Mouse (Mus musculus) splenic B cell, adult 2 months (primary cell): ENCODE measurements around the gene Tas1r2.
A peak's percentile ranks its signal among the peaks of the same experiment; 100 is the strongest.

Experiments used
- DNase-seq: peaks from one replicate; pipeline ENCODE4 v3.0.0-alpha.2; 2011; ENCODE audit warnings: low read depth, low spot score
- H3K27me3 ChIP-seq: 2 replicates; pipeline ENCODE4 v1.6.1; 2012; ENCODE audit warnings: mild to moderate bottlenecking, low read length, moderate library complexity, mixed read lengths; ENCODE audit not compliant: control insufficient read depth, poor library complexity, insufficient read depth, severe bottlenecking
- H3K36me3 ChIP-seq: 2 replicates; pipeline ENCODE4 v1.6.1; 2012; ENCODE audit warnings: mild to moderate bottlenecking, low read length, moderate library complexity, mixed read lengths; ENCODE audit not compliant: control insufficient read depth, poor library complexity, insufficient read depth, severe bottlenecking

Tas1r2 gene

DNA sequence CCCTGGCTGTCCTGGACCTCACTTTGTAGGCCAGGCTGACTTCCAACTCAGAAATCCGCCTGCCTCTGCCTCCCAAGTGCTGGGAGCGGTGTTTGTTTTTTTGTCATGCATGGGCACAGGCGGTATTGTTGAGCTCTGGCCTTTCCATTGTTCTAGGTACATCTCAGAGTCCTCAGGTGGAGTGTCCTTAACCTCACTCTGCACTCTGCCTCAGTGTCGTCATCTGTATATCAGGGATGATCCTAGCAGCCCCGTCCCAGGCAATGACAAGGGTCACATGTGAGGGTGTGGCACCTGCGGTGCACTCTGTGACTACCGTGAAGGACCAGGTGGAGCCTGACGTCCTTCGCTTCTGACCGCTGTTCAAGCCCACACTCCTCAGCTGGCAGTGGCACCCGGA is 26.0 kb upstream of the Tas1r2 start:
- no peaks in the 10 kb centered on the region for H3K27me3 ChIP-seq
- no peak for DNase-seq
- H3K36me3 ChIP-seq: peaks cover 1% of the 10 kb centered on the region; the same call in 1 of the 2 replicates

DNA sequence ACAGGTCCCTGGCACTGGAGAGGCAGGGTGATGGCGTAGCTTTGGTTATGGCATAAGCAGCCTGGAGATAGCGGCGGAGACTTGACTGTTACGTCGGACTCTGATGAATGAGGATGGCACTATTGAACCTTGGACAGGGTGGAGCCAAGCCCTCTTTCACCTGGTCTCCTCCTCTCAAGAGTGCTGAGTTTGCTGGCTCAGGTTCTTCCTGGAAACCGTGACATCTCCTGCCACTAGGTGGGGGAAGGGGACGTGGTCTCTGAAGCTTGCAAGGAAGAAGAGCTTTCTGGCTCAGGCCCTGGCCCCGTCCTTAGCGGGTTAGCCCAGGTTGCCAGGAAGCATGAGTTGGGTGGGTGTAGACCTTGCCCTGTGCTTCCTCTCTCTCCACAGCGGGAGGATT is 23.2 kb upstream of the Tas1r2 start:
- no peak for DNase-seq
- Histone ChIP-seq H3K27me3 (no peaks in the 10 kb centered on the region), H3K36me3 (peaks cover 1% of the 10 kb centered on the region; the same call in 1 of the 2 replicates)

DNA sequence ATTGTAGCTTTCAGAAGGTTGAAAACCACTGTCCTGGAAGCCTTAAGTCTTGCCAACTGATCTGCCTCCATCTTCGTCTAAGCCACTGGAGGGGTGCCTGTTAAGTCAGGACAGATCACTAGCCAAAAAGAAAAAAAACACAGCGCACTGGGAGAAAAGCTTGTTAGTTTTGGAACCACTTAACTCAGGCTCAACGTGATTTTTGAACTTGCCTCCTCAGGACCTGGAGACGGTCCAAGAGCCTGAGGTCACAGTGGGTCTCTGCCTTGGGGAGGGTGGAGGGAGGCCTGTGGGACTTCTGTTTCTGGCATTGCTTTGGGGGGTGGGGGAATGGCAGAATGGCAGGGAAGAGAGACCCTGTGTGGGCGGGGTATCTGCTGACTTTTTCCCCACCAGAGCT is 22.2 kb upstream of the Tas1r2 start:
- Histone ChIP-seq H3K27me3 (no peaks in the 10 kb centered on the region), H3K36me3 (peaks cover 1% of the 10 kb centered on the region; the same call in 1 of the 2 replicates)
- no peak for DNase-seq

DNA sequence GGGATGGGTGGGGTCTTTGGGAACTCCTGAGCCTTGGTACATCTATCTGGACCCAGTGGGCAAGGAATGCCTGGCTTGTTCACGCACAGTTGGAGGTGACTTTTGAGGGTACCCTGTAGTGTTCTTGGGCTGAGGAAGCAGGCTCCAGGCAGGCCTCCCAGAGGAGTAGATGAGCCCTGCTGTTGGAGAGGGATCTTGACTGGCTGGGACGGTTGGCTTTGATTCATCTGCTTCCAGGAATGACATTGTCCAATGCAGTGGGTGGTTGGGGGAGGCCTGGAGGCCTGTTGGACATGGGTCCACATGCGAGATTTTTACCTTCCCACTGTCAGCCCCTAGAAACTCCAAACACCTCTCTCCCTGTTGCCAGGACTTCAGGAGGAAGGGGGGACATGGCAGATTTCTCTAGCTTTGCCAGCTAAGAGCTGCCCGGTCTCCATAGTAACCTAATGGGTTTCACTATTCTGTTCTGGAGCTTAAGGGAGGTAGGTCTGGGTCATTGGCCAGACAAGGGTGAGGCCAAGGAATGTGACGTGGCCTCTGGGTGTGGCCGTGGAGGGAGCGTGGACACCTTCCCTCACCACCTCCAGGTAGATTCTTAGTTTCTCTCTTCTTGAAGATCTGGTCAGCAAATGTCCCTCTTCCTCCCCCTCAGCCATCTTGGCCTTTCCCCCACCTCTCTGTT is 21.6 kb upstream of the Tas1r2 start:
- Histone ChIP-seq H3K27me3 (no peaks in the 10 kb centered on the region), H3K36me3 (peaks cover 1% of the 10 kb centered on the region; the same call in 1 of the 2 replicates)
- no peak for DNase-seq

DNA sequence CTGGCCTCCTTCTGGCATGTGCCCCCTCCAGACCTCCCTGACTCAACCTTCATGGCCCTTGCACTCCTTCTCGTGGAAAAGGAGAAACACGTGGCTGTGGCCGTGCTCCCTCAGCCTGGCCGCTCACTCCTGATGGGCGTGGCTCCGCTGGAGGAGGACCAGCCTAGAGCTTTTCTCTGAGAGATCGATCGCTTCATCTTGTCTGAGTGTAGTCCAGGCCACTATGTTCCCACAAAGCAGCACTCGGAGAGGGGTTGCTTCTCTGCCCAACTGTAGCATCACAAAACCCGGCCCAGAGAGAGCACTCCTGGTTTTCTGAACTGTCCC is 21.1 kb upstream of the Tas1r2 start:
- peaks cover 1% of the 10 kb centered on the region; the same call in 1 of the 2 replicates for H3K36me3 ChIP-seq
- DNase-seq: no peak
- H3K27me3 ChIP-seq: no peaks in the 10 kb centered on the region

DNA sequence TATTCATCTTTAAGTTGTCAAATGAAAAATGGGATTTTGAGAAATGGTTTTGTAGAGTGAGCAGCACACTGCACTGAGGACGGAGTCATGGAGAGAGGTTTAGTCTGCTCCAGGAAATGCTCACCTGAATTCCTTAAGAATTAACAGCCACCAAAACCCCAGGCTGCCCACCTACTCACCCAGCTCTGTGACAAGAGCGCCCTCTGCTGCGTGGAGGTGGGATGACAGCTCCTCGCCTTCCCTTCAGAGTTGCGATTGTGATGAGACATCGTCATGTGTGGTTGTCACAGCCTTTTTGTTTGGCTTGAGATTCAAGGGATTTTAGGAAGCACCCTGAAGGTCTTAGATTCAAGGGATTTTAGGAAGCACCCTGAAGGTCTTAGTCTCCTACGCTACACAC is 17.0 kb upstream of the Tas1r2 start:
- Histone ChIP-seq H3K27me3 (no peaks in the 10 kb centered on the region), H3K36me3 (no peaks in the 10 kb centered on the region)
- peak; percentile 74 for DNase-seq

DNA sequence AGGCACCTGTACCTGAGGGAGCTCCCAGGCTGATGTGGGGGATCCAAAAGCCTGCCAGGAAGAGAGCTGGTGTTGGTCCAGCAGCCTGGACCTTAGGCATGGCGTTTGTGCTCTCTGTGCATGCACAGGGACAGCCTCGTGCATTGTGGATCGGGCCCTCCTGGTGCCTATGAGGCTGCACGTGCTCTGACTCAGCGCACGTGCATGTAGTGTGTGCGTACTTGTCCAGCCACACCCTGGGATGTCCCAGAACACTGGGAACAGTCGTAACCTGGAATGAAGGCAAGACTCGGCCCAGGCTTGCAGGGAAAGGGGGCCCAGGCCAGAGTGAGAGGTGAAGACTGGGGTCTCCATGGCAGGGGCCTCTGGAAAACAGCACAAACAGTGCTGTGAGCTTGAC is 15.5 kb upstream of the Tas1r2 start:
- DNase-seq: no peak
- Histone ChIP-seq H3K27me3 (no peaks in the 10 kb centered on the region), H3K36me3 (no peaks in the 10 kb centered on the region)

DNA sequence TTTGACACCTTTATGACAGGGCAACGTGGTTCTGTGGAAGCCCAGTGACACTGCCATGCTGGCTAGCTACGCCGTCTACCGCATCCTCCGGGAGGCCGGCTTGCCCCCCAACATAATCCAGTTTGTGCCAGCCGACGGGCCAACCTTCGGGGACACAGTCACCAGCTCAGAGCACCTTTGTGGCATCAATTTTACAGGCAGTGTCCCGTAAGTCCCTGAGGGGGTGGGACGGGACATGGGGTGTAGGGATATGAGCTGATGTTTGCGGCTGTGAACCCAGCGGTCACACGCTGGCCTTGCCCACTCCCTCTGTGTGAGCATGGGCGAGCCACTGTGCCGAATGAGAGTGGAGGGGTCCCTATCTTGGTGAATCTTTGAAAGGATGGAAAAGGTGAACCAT is 15.0 kb upstream of the Tas1r2 start:
- H3K27me3 ChIP-seq: no peaks in the 10 kb centered on the region
- no peak for DNase-seq
- H3K36me3 ChIP-seq: no peaks in the 10 kb centered on the region

DNA sequence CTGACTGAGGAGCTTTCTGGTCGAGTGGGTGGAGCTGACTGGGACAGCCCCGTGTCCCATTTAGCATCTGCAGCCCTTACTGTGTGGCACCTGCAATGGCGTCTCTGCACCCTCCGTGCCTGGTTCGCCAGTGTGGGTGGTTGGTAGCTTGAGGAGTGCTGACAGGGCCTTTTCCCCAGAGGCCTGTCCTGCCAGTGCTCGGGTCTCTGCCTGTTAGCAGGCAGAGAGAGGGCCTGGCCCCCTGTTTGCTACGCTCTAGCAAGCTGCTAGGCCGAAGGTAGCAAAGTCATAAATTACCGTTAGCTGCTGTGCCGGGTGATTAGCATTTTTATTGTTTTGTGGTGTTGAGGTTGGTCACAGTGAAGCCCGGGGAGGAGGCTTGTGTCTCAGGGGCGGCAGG is 13.5 kb upstream of the Tas1r2 start:
- DNase-seq: peak; percentile 25
- Histone ChIP-seq H3K27me3 (no peaks in the 10 kb centered on the region), H3K36me3 (no peaks in the 10 kb centered on the region)

DNA sequence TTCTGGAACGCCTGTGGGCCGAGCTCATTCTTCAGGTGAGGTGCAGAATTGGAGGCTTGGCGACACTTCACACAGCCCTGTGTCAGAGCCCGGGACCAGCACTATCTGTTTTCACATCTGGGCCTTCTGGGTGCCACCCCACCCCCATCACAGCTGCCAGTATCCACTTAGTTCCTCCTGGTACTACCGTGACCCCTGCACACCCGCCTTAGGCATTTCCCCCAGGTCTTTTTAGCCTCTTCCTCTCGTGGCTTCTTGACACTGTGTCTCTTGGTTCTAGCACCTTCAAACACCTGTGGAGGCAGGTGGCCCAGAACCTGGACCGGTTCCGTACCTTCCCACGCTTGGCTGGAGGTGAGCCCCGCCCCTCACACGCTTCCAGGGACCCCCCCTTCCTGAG is 13.0 kb upstream of the Tas1r2 start:
- DNase-seq: peak; percentile 26
- Histone ChIP-seq H3K27me3 (no peaks in the 10 kb centered on the region), H3K36me3 (no peaks in the 10 kb centered on the region)

DNA sequence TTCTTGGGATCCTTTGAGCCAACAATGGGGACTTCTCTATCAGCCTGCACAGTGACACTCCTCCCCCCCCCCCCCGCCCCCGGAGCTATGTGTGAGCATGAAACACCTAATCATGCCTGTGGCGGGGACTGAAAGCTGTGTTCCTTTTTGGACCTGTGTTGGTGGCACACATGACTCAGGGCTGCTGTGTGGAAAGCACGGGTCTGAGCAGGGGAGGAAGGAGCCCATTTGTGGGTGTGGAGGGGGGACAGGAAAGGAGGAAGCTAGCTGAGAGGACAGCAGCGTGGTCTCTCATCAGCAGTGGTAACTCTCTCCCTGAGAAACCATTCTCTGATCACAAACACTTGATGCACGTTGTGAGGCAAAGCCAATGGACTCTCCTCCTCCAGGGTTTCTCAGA is 12.6 kb upstream of the Tas1r2 start:
- peak; percentile 38 for DNase-seq
- Histone ChIP-seq H3K27me3 (no peaks in the 10 kb centered on the region), H3K36me3 (no peaks in the 10 kb centered on the region)

DNA sequence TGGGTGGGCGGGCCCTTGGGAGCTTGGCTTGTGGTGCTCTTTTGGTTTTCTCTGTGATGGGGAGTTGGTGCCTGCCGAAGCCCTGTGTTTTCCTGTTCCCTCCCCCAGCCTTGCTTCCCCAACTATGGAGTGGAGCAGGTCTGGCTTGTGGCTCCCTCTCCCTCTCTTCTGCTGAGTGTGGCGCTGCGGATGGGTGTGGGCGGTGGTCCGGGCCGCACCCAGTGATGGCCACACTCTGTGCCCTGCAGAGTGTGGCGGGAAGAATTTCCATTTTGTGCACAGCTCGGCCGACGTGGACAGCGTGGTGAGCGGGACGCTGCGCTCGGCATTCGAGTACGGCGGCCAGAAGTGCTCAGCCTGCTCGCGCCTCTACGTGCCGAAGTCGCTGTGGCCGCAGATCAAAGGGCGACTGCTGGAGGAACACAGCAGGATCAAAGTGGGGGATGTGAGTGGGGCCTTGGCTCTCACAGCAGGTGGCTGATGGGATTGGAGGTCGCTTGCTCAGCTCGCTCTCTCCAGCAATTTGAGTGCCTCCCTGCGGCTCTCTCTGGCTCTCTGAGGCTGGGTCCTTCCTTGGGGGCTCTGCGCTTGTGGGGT is 11.4 kb upstream of the Tas1r2 start:
- no peak for DNase-seq
- Histone ChIP-seq H3K36me3 (no peaks in the 10 kb centered on the region), H3K27me3 (no peaks in the 10 kb centered on the region)

DNA sequence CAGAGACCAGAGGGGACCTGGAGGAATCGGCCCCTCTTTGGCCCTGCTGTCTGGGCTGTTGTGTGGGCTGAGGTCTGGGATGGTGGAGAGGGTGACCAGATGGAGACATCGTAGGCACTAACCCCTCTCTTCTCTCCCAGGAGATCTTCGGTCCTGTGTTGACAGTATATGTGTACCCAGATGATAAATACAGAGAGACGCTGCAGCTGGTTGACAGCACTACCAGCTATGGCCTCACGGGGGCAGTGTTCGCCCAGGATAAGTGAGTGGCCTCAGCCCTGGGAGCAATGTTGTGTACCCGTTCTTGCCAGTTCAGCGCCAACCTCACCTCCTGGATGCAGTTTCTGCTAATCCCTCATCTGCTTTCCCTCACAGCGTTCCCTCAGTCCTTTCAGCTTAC is 9.4 kb upstream of the Tas1r2 start:
- DNase-seq: peak; percentile 79
- H3K27me3 ChIP-seq: no peaks in the 10 kb centered on the region
- H3K36me3 ChIP-seq: no peaks in the 10 kb centered on the region; the same call in 1 of the 2 replicates

DNA sequence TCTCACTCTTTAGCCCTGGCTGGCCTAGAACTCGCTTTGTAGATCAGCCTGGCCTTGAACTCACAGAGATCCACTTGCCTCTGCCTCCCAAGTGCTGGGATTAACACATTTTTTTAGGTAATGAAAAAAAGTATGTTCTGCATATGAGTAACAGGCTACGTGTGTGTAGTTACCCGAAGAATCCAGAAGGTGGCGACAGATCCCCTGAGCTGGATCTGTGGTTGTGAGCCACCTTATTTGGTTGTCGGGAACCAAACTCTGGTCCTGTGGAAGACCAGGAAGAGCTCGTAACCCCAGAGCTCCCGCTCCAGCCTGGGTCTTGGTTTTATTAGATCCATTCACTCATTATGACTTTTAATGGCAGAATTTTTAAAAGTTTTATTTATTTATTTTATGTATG is 6.4 kb upstream of the Tas1r2 start:
- Histone ChIP-seq H3K36me3 (no peaks in the 10 kb centered on the region; the same call in 1 of the 2 replicates), H3K27me3 (no peaks in the 10 kb centered on the region)
- no peak for DNase-seq

DNA sequence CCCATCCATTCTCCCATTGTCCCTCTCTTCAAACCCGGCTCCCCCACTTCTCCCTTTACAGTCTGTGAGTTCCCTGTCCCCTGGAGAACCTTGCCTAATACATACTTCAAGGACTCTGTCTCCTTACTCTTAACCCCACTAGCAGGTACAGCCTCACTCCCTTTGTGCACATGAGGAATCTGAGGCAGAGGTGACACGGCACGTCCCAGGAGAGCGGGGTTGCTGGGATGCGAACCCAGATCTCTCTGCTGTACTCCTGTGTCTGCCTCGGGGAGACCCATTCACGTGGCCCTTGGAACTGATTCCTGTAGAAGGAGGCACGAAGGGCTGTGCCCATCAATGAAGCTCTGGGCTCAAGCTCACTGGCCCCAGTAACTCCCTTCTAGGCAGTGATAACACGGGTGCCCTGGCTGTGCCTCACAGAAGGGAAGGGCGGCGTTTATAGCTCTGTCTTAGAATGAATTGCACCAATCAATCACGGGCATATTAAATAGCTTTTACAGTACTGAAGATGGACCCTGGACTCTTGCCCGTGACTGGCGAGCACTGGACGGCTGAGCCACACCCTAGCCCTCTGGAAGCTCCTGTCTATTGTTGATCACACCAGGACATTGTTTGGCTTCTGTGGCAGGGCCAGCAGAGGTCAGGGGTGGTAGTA is 3.1 kb upstream of the Tas1r2 start:
- no peaks in the 10 kb centered on the region; the same call in 1 of the 2 replicates for H3K36me3 ChIP-seq
- no peak for DNase-seq
- H3K27me3 ChIP-seq: no peaks in the 10 kb centered on the region
